Mouse (Mus musculus) hematopoietic stem cell, adult 5-6 weeks (primary cell): Measurements from ENCODE around the gene Map3k5. TPM values are rescaled to one million over a fixed set of nuclear protein-coding genes. Genes with fewer than 3 reads are reported as not detected.

ENCODE experiments used
- ATAC-seq, 2 experiments: fragments of 125-278 bp in 1 of 2; replicated peaks in 1 of 2; 2 replicates each; pipeline ENCODE4 v1.8.0; 2016 to 2017; ENCODE audit warnings: inconsistent platforms in 2 of 2, mild to moderate bottlenecking in 2 of 2, moderate number of reproducible peaks in 2 of 2, low read depth in 1 of 2, moderate TSS enrichment in 1 of 2; ENCODE audit not compliant: low FRiP score in 2 of 2, poor library complexity in 2 of 2, severe bottlenecking in 2 of 2, insufficient read depth in 1 of 2, low TSS enrichment in 1 of 2
- total RNA-seq: library from RNA; stranded (forward); fragments of 172-1452, 232-1000 nt; gene quantifications from 2 replicates; pipeline ENCODE4 v1.2.3, GENCODE M21; 2017

Map3k5 gene
- total RNA-seq, 1 experiment from 2014 or later, result 22.7 TPM

DNA sequence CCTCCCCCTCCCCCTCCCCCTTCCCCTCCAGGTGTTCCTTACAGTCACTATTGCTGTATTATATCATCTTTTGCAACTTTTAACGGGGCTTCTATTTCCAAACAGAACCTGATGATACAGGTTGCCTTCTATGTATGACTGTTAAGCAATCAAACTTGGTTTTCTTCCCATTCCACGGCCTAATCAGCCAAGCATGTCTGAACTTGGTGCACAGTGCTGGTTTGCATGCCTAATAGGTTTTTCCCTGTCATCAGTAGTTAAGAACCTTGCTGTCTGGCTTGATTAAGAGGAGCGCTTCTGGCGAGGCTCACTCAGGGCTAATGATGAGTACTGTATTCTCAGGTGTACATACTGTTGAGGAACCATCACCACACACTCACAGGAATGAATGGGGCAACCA is 239.5 kb downstream of the Map3k5 start:
- ATAC-seq, result no peak

DNA sequence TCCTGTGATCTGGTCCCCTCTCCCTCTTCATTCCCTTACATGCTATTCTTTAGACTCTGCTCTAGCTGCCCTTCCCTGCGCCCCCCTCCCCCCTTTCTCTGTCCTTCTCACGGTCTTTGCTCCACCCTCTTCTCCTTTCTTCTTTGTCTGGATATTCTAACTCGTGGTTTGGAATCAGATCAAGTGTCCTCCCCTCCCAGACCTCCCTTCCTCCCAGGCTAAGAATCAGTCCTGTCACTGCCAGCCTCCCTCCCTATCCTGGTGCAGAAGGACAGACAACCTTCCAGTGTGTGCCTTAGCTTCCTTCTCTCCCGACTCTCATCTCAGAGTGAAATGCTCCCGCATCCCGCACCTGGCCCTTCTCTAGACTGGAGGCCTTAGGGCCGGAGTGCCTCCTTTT is 241.8 kb downstream of the Map3k5 start:
- no peak for ATAC-seq

DNA sequence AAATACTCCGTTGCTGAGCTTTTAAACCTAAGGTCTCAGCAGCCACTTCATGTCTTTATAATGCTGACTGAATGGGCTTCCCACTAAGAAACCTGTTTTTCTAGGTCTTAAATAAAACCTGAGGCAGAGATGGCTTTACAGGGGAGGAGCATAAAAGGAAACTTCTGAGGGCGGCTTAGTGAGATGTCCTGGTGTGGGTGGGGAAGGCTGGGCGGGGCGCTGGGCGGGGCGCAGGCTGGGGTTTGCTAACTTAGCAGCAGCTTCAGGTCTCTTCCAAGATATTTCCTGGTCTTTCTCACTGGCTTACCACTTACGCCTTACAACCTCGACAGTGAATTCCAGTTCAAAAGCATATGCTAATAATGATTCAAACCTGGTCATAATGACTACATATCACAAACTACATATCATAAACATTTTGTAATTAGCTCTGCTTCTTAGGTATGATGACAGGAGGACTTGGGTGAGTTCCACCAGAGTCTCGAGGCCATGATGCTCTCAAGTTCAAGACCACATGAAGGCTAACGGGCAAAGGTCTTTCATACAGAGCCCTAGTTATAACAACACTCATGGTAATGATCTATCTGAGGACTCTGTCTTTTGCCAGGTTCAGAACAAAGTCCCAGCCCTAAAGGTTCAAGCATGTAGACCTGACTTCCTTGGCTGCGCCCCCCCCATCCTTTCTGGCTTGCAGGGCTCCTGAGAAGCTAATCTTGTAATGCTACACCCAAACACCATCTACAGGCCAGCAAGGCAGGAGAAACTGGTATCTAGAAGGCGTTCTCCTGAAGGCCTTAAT is 244.7 kb downstream of the Map3k5 start:
- ATAC-seq, result no peak

DNA sequence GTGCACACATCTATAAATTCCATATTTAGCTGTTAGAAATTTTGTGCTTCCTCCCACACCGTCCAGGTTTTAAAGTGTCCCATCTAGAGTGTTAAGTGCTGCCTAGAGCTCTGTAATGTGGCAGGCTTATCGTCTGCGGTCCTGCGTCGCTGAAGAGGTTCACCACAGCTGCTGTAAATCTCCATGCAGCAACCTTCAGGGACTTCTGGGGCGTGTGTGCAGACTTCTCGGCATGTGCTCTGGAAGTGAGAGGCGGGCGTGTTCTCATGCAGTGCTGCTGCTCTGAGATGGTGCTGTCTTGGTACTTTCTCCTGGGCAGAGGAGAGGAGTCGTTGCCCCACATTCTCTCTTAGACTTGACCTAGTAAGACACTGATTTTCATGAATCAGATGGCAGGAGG is 246.9 kb downstream of the Map3k5 start:
- ATAC-seq, result peak; percentile 85 to 86

DNA sequence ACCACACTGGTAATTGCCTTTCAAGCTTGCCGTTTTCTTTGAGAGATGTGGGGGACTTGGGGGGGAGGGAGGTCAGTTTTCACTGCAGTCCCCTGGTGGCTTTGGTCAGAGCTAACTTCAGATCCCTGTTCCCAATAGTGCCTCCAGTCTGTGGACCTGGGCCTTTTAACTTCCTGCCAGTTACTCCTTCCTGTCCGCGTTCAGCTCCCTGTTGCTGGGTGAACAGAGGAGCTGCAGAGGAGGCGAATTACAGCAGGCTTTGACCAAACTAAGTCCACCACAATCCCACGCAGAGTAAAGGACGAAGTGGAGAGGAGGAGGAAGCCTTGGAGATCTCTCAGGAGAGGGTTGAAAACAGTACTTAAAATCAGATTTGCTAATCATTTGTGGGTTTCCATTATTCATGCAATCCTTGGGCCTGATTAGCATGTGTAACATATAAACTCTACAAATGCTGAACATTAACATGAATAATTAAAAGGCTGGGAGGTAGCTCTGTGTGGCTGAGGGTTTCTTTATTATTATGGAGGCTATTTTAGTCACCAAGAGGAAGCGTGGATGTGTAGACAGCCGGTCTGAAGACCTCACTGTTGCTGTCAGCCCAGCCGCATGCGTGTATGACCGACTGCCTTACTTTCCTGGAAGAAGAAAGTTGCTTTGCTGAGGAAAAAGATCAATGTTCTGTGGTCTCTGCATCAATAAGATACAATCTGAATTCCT is 247.6 kb downstream of the Map3k5 start:
- ATAC-seq, result no peak

DNA sequence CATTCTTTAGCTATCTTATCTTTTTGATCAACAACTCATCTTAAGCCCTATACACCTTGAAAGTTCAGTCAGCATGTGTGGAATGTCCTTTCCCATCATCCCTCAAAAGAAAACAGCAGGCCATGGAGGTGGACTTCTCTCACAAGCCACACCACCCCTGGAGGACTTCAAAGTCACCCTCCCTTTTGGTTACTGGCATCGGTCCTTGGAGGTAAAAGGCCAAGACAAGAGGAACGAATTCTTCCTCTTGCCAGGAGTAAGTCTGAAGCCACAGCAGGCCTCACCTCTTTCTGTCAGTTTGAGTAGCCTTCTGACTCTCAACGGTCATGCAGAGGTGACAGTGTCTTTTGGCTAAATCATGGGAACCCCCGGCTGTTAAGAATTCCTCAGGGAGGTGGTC is 250.1 kb downstream of the Map3k5 start:
- ATAC-seq, result no peak

DNA sequence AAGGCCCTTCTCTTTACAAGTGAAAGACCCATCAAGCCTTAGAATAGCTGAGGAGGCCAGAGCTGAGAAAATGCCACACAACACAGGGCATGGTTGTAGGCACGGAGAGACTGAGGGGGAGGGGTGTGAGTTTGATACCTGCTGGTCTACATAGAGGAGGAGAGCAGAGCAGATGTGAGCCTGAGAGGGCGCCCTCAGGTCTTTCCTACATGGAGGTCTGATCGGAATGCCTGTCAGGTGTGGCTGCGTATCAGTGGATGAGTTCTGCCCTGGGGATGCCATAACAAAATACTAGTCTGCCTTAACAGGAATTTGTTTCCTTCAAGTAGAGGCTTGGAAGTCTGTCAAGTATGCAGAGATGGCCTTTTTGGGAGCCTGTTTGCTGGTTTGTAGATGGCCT is 251.0 kb downstream of the Map3k5 start:
- no peak for ATAC-seq

DNA sequence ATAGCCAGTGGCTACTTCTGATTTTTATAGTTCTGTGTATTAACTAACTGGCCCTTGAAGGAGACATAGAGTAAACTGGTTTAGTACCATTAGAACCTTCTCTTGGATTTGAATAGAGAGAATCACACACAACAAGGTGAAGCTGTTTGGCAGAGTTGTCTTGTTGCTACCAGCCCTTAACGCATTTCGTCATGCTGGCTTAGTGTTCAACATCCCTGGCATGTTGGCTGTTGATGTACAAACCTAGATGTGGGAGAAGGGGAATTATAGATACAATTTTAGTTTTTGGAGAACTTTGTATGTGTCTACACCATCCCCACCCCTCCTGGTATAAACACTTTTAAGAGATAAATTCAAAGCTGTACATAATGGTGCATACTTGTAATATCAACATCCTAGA is 251.5 kb downstream of the Map3k5 start:
- no peak for ATAC-seq

DNA sequence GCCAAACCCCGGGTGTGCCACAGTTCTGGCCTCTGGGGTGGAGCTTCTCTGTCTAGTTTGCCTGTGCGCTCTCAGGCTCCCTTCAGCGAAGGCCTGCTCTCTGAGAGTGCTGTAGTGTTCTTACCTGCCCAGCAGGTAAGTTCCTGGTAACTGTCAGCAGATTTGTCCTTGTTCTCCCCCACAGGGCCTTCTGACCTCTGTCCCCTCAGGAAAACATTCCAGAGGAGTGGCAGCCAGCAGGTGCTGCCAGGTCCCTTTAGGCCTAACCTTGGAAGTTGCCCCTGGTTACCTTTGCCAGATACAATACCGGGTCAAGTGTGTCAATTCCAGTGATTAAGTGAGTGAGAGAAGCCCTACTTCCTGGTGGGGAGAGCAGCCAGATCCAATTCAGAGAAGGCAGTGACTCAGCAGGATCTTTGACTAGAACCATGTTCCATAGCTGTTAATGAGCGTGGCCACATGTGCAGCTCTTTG is 252.6 kb downstream of the Map3k5 start:
- peak; percentile 25 to 57; a peak in 2 of 4 replicates for ATAC-seq

DNA sequence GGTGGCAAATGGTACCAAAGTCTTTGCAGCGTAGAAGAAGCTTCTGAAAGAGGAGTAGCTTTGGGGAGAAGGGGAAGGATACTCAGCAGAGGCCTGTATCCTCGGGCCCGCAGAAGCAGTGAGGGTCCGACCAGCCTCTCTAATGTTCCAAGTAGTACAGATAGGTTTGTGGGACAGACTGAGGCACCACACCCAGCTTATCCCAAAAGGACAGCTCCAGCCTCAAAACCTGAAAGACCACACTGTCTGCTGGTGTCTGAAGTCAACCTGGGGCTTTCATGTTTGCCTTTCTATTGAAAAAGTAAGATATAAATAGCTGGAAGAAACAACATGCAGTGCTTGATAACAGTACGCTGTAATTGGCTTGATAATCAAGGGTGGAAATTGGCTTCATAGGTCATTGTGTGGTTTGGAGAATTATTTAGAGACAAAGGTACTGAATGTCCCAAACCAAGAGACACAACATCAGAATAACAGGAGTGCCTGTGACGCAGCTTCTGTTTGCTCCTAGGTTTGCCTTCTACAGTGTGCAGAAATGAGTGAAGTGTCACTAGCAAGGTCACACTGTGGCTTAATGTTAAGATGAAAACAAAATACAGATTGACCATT is 256.0 kb downstream of the Map3k5 start:
- ATAC-seq, result no peak

Other genes with a start within 250 kb of the Map3k5 start
- gene Il20ra, start 221.9 kb upstream of the Map3k5 start, total RNA-seq, result 1.6 and 2.0 TPM in 2 replicates
- gene Slc35d3, start 83.0 kb upstream of the Map3k5 start, total RNA-seq, result 10.1 and 11.3 TPM in 2 replicates
- 50.3 and 52.9 TPM in 2 replicates for gene Pex7, start 26.8 kb upstream of the Map3k5 start, total RNA-seq
- 156 and 190 TPM in 2 replicates for gene Map7, start 214.0 kb downstream of the Map3k5 start, total RNA-seq